Mouse (Mus musculus) forebrain, embryonic 11.5 days (tissue): ENCODE results near the gene Tmem167b. TPM values are rescaled to one million over a fixed set of nuclear protein-coding genes. Genes with fewer than 3 reads are reported as not detected.

Source experiments
- ATAC-seq: fragments of 200-750 bp; cut with Nextera tagmentation; replicated peaks from 2 replicates; pipeline ENCODE4 v1.8.0; 2017; ENCODE audit warnings: moderate TSS enrichment; ENCODE audit not compliant: low FRiP score
- DNase-seq: peaks from one replicate; pipeline ENCODE4 v3.0.0-alpha.2; 2017; ENCODE audit warnings: low spot score
- H3K27ac ChIP-seq: fragments of 300-500 bp; sonication (generic); 2 replicates; pipeline ENCODE4 v1.5.1; 2014; ENCODE audit warnings: low read depth, low read length
- H3K27me3 ChIP-seq: fragments of 300-500 bp; sonication (generic); 2 replicates; pipeline ENCODE4 v1.6.1; 2014; ENCODE audit warnings: mild to moderate bottlenecking, low read length, mixed read lengths; ENCODE audit not compliant: control insufficient read depth, insufficient read depth
- H3K36me3 ChIP-seq: fragments of 300-500 bp; sonication (generic); 2 replicates; pipeline ENCODE4 v1.6.1; 2014; ENCODE audit warnings: mild to moderate bottlenecking, low read length, moderate library complexity, mixed read lengths; ENCODE audit not compliant: control insufficient read depth, insufficient read depth
- H3K4me1 ChIP-seq: fragments of 300-500 bp; sonication (generic); replicated peaks from 2 replicates; pipeline ENCODE4 v1.6.1; 2014; ENCODE audit warnings: low read length, mixed read lengths; ENCODE audit not compliant: control insufficient read depth, insufficient read depth
- H3K4me2 ChIP-seq: fragments of 300-500 bp; sonication (generic); 2 replicates; pipeline ENCODE4 v1.6.1; 2014; ENCODE audit warnings: low read depth, mild to moderate bottlenecking, low read length, moderate library complexity, mixed read lengths; ENCODE audit not compliant: severe bottlenecking
- H3K4me3 ChIP-seq: fragments of 300-500 bp; sonication (generic); 2 replicates; pipeline ENCODE4 v1.5.1; 2014; ENCODE audit warnings: low read depth, low read length
- H3K9ac ChIP-seq: fragments of 300-500 bp; sonication (generic); 2 replicates; pipeline ENCODE4 v1.6.1; 2014; ENCODE audit warnings: low read length
- H3K9me3 ChIP-seq: fragments of 300-500 bp; sonication (generic); 2 replicates; pipeline ENCODE4 v1.6.1; 2016; ENCODE audit warnings: low read length, mixed read lengths; ENCODE audit not compliant: control insufficient read depth
- WGBS: fragments of 180-500 bp; shearing (Covaris S2); extraction: QIAGEN DNeasy Blood & Tissue Kit; methylation state at CpG from one replicate; pipeline ENCODE4 v1.1.7; 2014; 5-methylcytosine and 5-hydroxymethylcytosine counted together
- polyA plus RNA-seq: library from polyadenylated mRNA; unstranded; fragments of >200 nt; fragmentation: Nextera tagmentation; extraction: Ambion mirVana; gene quantifications from 2 replicates; pipeline ENCODE4 v1.2.1, GENCODE M21; 2014

Tmem167b gene
- polyA plus RNA-seq, result 49.4 and 53.3 TPM in 2 replicates

- DNase-seq, result peak; percentile 96
These were observed at the start of gene Tmem167b for GRCm38 (mm10) chr3:108562133-108562730. Gene Tmem167b (minus strand): TSS chr3:108562466.

GRCm38 (mm10) chr3:108608906-108609305 is 46.6 kb upstream of the Tmem167b start:
- 71% methylated on average over 3 of the region's 3 CpGs for WGBS
- Histone ChIP-seq H3K4me2 (no peak overlapping the region), H3K27ac (no peak overlapping the region), H3K27me3 (no peaks in the 10 kb centered on the region), H3K9ac (no peak overlapping the region), H3K4me3 (no peak overlapping the region), H3K4me1 (no peaks in the 10 kb centered on the region), H3K36me3 (no peaks in the 10 kb centered on the region), H3K9me3 (no peaks in the 10 kb centered on the region)
- DNase-seq (no peak), ATAC-seq (no peak)

More at GRCm38 (mm10) chr3:108562133-108562730, at the start of gene Tmem167b:
- WGBS, result 1% methylated on average over 45 of the region's 45 CpGs
- no peaks in the 10 kb centered on the region for H3K27me3 ChIP-seq
- ATAC-seq, result peak; percentile 97
- H3K4me3 ChIP-seq, result peak within 1 kb of the TSS; percentile 86
- H3K4me1 ChIP-seq, result peaks cover 4% of the 10 kb centered on the region; the same call in 1 of the 2 replicates
- peak within 1 kb of the TSS; percentile 75 for H3K4me2 ChIP-seq
- peak within 1 kb of the TSS; percentile 79 for H3K9ac ChIP-seq
- H3K36me3 ChIP-seq, result no peaks in the 10 kb centered on the region; the same call in 1 of the 2 replicates
- H3K27ac ChIP-seq, result peak within 1 kb of the TSS; percentile 88
- H3K9me3 ChIP-seq, result no peaks in the 10 kb centered on the region

- Histone ChIP-seq H3K4me3 (peak overlapping the region; percentile 92), H3K9me3 (no peaks in the 10 kb centered on the region), H3K27ac (peak overlapping the region; percentile 87), H3K27me3 (no peaks in the 10 kb centered on the region), H3K9ac (peak overlapping the region; percentile 75), H3K4me2 (peak overlapping the region; percentile 95), H3K4me1 (no peaks in the 10 kb centered on the region), H3K36me3 (no peaks in the 10 kb centered on the region)
- WGBS, result under 1% methylated on average over 61 of the region's 61 CpGs
- DNase-seq, result no peak
- ATAC-seq, result peak; percentile 86
These were observed 29.6 kb upstream of the Tmem167b start for GRCm38 (mm10) chr3:108591530-108592522.

GRCm38 (mm10) chr3:108590786-108591529 is 28.7 kb upstream of the Tmem167b start, which contains the start of gene Wdr47:
Gene Wdr47 (plus strand): TSS chr3:108591279.
- Histone ChIP-seq H3K36me3 (no peaks in the 10 kb centered on the region), H3K4me1 (no peaks in the 10 kb centered on the region), H3K4me3 (peak within 1 kb of the TSS; percentile 92), H3K9me3 (no peaks in the 10 kb centered on the region), H3K27ac (peak within 1 kb of the TSS; percentile 87), H3K4me2 (peak within 1 kb of the TSS; percentile 95), H3K9ac (peak within 1 kb of the TSS; percentile 75), H3K27me3 (no peaks in the 10 kb centered on the region)
- 5% methylated on average over 44 of the region's 44 CpGs for WGBS
- peak; percentile 98 for DNase-seq
- peak; percentile 100 for ATAC-seq

GRCm38 (mm10) chr3:108588446-108588845 is 26.2 kb upstream of the Tmem167b start:
- H3K4me1 ChIP-seq, result no peaks in the 10 kb centered on the region
- no peak overlapping the region for H3K27ac ChIP-seq
- 36% methylated on average over 2 of the region's 2 CpGs for WGBS
- no peak overlapping the region for H3K4me3 ChIP-seq
- no peaks in the 10 kb centered on the region for H3K36me3 ChIP-seq
- ATAC-seq (no peak), DNase-seq (no peak)
- no peak overlapping the region for H3K9ac ChIP-seq
- H3K27me3 ChIP-seq, result no peaks in the 10 kb centered on the region
- H3K9me3 ChIP-seq, result no peaks in the 10 kb centered on the region
- H3K4me2 ChIP-seq, result no peak overlapping the region

GRCm38 (mm10) chr3:108584580-108584979 is 22.3 kb upstream of the Tmem167b start:
- Histone ChIP-seq H3K4me2 (no peak overlapping the region), H3K9ac (no peak overlapping the region), H3K27me3 (no peaks in the 10 kb centered on the region), H3K9me3 (no peaks in the 10 kb centered on the region), H3K36me3 (no peaks in the 10 kb centered on the region), H3K4me1 (no peaks in the 10 kb centered on the region), H3K27ac (no peak overlapping the region), H3K4me3 (no peak overlapping the region)
- no peak for DNase-seq
- no peak for ATAC-seq
- WGBS, result 91% methylated on average over 4 of the region's 4 CpGs

GRCm38 (mm10) chr3:108574018-108574417 is 11.8 kb upstream of the Tmem167b start:
- Histone ChIP-seq H3K9ac (no peak overlapping the region), H3K27me3 (no peaks in the 10 kb centered on the region), H3K4me3 (no peak overlapping the region), H3K36me3 (no peaks in the 10 kb centered on the region), H3K9me3 (no peaks in the 10 kb centered on the region), H3K4me2 (no peak overlapping the region), H3K27ac (no peak overlapping the region), H3K4me1 (peaks cover 4% of the 10 kb centered on the region; the same call in 1 of the 2 replicates)
- ATAC-seq (no peak), DNase-seq (no peak)
- WGBS, result 90% methylated on average over 5 of the region's 5 CpGs
